ENCODE assay signal across 20 mouse cellular contexts in genomic region chr10:95646576-95646975, GRCm38 (mm10). TPM values are rescaled to one million over a fixed set of nuclear protein-coding genes. Genes with fewer than 3 reads are reported as not detected.
"Had no signal": no experiment of that assay in that cellular context is flagged by ENCODE, and none has a peak within 500 bp of the region (broad histone marks: within the 10 kb centered on the region; RNA-seq: fewer than 3 reads in every experiment).

No protein-coding gene starts in this region.

- H3K4me3 ChIP-seq: left cerebral cortex, adult 2 months; limb, embryonic 10.5 days; liver, embryonic 12.5 days; midbrain, embryonic 10.5 days; myocyte; neural tube, embryonic 15.5 days had no signal

- H3K4me2 ChIP-seq: liver, embryonic 12.5 days; lung, embryonic 14.5 days; neural tube, embryonic 15.5 days had no signal

- H3K36me3 ChIP-seq: limb, embryonic 10.5 days; liver, embryonic 12.5 days; midbrain, embryonic 10.5 days; neural tube, embryonic 15.5 days had no signal

- H3K27ac ChIP-seq: left cerebral cortex, adult 2 months; limb, embryonic 10.5 days; liver, embryonic 12.5 days; midbrain, embryonic 10.5 days; neural tube, embryonic 15.5 days; stomach, postnatal 0 days had no signal

- H3K4me1 ChIP-seq: midbrain, embryonic 10.5 days; neural tube, embryonic 15.5 days had no signal

- H3K9me3 ChIP-seq: limb, embryonic 10.5 days; liver, embryonic 12.5 days; midbrain, embryonic 10.5 days; neural tube, embryonic 15.5 days had no signal

- H3K9ac ChIP-seq: liver, embryonic 12.5 days; lung, embryonic 14.5 days; neural tube, embryonic 15.5 days had no signal

- H3K27me3 ChIP-seq: liver, embryonic 12.5 days; neural tube, embryonic 15.5 days had no signal

- ATAC-seq: liver, embryonic 12.5 days had no signal

- DNase-seq: lung, embryonic 14.5 days; lung, postnatal 10 days; lung, postnatal 4 days; midbrain, embryonic 14.5 days; right cerebral cortex, adult 18-20 months; right cerebral cortex, postnatal 25 days; thymus, postnatal 4 days had no signal

RNA-seq across cellular contexts. Expression of gene Anapc15-ps, which starts 26.7 kb away (rescaled TPM):
- total RNA-seq: layer of hippocampus, postnatal 25 days; left cerebral cortex, adult 2 months; left cerebral cortex, postnatal 14 days; megakaryocyte, adult 5-6 weeks had no signal
- polyA plus RNA-seq: limb, embryonic 10.5 days; limb, embryonic 14.5 days; liver, embryonic 12.5 days; liver, embryonic 16.5 days; lung, embryonic 14.5 days; midbrain, embryonic 10.5 days; midbrain, embryonic 14.5 days; neural tube, embryonic 11.5 days; neural tube, embryonic 15.5 days; stomach, postnatal 0 days had no signal
